Mouse (Mus musculus): ENCODE measurements around the gene Asxl1. TPM values are rescaled to one million over a fixed set of nuclear protein-coding genes. Genes with fewer than 3 reads are reported as not detected.

Asxl1 gene
- 8.3 and 9.8 TPM in 2 replicates for polyA plus RNA-seq (2012; rRNA removed)

GRCm38 (mm10) chr2:153345454-153346220 lies at the start of gene Asxl1:
TSS of gene Asxl1 (plus strand) at chr2:153345829.

Other genes with a start within 250 kb of the Asxl1 start
- gene Hck, start 237.4 kb upstream of the Asxl1 start, polyA plus RNA-seq (2012; rRNA removed): 9.6 and 13.3 TPM in 2 replicates
- 83.1 and 89.5 TPM in 2 replicates for gene Tm9sf4, start 184.5 kb upstream of the Asxl1 start, polyA plus RNA-seq (2012; rRNA removed)
- gene Tspyl3, start 120.4 kb upstream of the Asxl1 start, polyA plus RNA-seq (2012; rRNA removed): 3.1 and 3.2 TPM in 2 replicates
- 14.7 and 15.5 TPM in 2 replicates for gene Plagl2, start 104.4 kb upstream of the Asxl1 start, polyA plus RNA-seq (2012; rRNA removed)
- 30.4 and 30.5 TPM in 2 replicates for gene Pofut1, start 104.3 kb upstream of the Asxl1 start, polyA plus RNA-seq (2012; rRNA removed)
- 6.4 and 6.9 TPM in 2 replicates for gene Kif3b, start 54.4 kb upstream of the Asxl1 start, polyA plus RNA-seq (2012; rRNA removed)
- not detected in 2 replicates for gene 4930404H24Rik, start 147.0 kb downstream of the Asxl1 start, polyA plus RNA-seq (2012; rRNA removed)
- gene Nol4l, start 184.1 kb downstream of the Asxl1 start, polyA plus RNA-seq (2012; rRNA removed): 39.3 and 39.9 TPM in 2 replicates